10 mouse cellular contexts compared by ENCODE assay signal in the genomic region with DNA sequence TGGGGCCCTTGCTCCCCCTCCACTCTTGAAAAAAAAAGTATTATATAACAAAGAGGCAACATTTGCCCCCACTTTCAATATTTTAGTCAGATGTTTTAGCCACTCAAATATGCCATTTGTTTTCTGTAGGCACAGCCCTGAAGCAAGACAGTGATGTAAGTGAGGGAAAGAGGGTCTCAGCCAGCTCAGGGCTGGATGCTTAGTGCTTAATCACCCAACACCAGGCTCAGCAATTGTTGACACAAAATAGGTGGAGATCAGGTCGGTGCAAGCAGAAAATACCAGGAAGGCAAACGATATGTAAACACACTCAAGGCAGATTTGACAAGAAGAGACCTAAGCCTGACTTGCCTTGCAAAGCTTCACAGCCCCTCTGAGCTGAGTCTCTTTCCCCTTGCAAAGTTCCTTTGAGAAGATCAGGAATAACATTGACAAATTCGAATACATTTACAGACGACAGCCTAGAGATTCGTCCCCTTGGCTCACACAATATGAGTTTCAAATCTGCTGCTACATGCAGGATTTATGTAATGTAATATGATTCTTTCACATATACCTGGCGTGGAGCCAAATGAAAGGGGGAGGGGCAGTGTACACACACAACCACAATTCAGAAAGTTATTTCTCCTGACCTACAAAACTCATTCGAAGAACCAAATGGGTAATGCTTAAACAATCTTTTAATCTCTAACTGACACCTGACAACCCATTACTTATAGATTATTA.
DNase-seq lines count a peak whose midpoint lies in the region; ATAC-seq and TF ChIP-seq lines count a peak whose summit lies in the region.
"Had no signal": no experiment of that assay in that cellular context is flagged by ENCODE, and none has a peak within 500 bp of the region (broad histone marks: within the 10 kb centered on the region; RNA-seq: fewer than 3 reads in every experiment).

No protein-coding gene starts in this region.

- H3K4me1 ChIP-seq in heart, embryonic 12.5 days (replicated peaks), result peaks cover 33% of the 10 kb centered on the region
- peaks cover 34% of the 10 kb centered on the region for H3K4me1 ChIP-seq in liver, embryonic 12.5 days
- peaks cover 8% of the 10 kb centered on the region for H3K4me1 ChIP-seq in liver, postnatal 0 days (ENCODE audit: insufficient read depth)
- H3K4me1 ChIP-seq in embryonic facial prominence, embryonic 12.5 days, result peaks cover 20% of the 10 kb centered on the region

- WGBS in heart, embryonic 12.5 days, result 47% methylated on average over 7 of the region's 7 CpGs
- 39% methylated on average over 7 of the region's 7 CpGs for WGBS in liver, embryonic 12.5 days (ENCODE audit: insufficient replicate concordance)
- whole genome bisulfite sequencing in liver, postnatal 0 days (ENCODE audit: insufficient replicate concordance), result 24% methylated on average over 7 of the region's 7 CpGs
- 29% methylated on average over 7 of the region's 7 CpGs for WGBS in embryonic facial prominence, embryonic 12.5 days

- H3K9me3 ChIP-seq in heart, embryonic 12.5 days (replicated peaks), result no peaks in the 10 kb centered on the region
- H3K9me3 ChIP-seq in liver, embryonic 12.5 days (replicated peaks), result no peaks in the 10 kb centered on the region
- H3K9me3 ChIP-seq in liver, postnatal 0 days (ENCODE audit: low read length), result no peaks in the 10 kb centered on the region
- H3K9me3 ChIP-seq in embryonic facial prominence, embryonic 12.5 days, result no peaks in the 10 kb centered on the region
- H3K9me3 ChIP-seq: liver, embryonic 15.5 days had no signal

- H3K4me3 ChIP-seq in heart, embryonic 12.5 days, result no peak overlapping the region
- no peak overlapping the region for H3K4me3 ChIP-seq in liver, embryonic 12.5 days
- no peak overlapping the region for H3K4me3 ChIP-seq in liver, postnatal 0 days (ENCODE audit: low read depth, low read length)
- no peak overlapping the region for H3K4me3 ChIP-seq in embryonic facial prominence, embryonic 12.5 days
- H3K4me3 ChIP-seq: liver, embryonic 15.5 days had no signal

- H3K27me3 ChIP-seq in heart, embryonic 12.5 days (replicated peaks), result no peaks in the 10 kb centered on the region
- H3K27me3 ChIP-seq in liver, embryonic 12.5 days (replicated peaks), result no peaks in the 10 kb centered on the region
- H3K27me3 ChIP-seq in liver, postnatal 0 days (ENCODE audit: insufficient read depth, low read length), result no peaks in the 10 kb centered on the region
- H3K27me3 ChIP-seq in embryonic facial prominence, embryonic 12.5 days, result no peaks in the 10 kb centered on the region
- H3K27me3 ChIP-seq: liver, embryonic 15.5 days had no signal

- H3K9ac ChIP-seq in heart, embryonic 12.5 days, result 0 out of 2 replicates have a peak overlapping the region, but pooled peaks have one; percentile 28
- no peak overlapping the region for H3K9ac ChIP-seq in liver, embryonic 12.5 days
- no peak overlapping the region for H3K9ac ChIP-seq in liver, postnatal 0 days (replicated peaks)
- H3K9ac ChIP-seq in embryonic facial prominence, embryonic 12.5 days, result no peak overlapping the region
- H3K9ac ChIP-seq: liver, embryonic 15.5 days had no signal

- DNase-seq in heart, adult 8-10 months (ENCODE audit: low spot score), result no peak
- DNase-seq in liver, postnatal 0 days, result no peak
- DNase-seq in layer of hippocampus, adult 18-20 months (ENCODE audit: low spot score in 2 of 2), result no peak
- no peak for DNase-seq in gastrocnemius, adult 18-20 months (ENCODE audit: low spot score)
- DNase-seq: adrenal gland, postnatal 25 days had no signal

- H3K4me2 ChIP-seq in heart, embryonic 12.5 days, result no peak overlapping the region
- H3K4me2 ChIP-seq in liver, embryonic 12.5 days, result no peak overlapping the region
- no peak overlapping the region for H3K4me2 ChIP-seq in liver, postnatal 0 days (ENCODE audit: low read depth, low read length)
- no peak overlapping the region for H3K4me2 ChIP-seq in embryonic facial prominence, embryonic 12.5 days (replicated peaks)
- H3K4me2 ChIP-seq: liver, embryonic 15.5 days had no signal

- peak overlapping the region; percentile 43; the same call in 1 of the 2 replicates for H3K27ac ChIP-seq in heart, embryonic 12.5 days (ENCODE audit: poor library complexity, severe bottlenecking)
- H3K27ac ChIP-seq in liver, embryonic 12.5 days, result peak overlapping the region; percentile 11; the same call in 1 of the 2 replicates
- no peak overlapping the region for H3K27ac ChIP-seq in liver, postnatal 0 days (ENCODE audit: low read depth)
- H3K27ac ChIP-seq in embryonic facial prominence, embryonic 12.5 days, result peak overlapping the region; percentile 26; the same call in 1 of the 2 replicates
- H3K27ac ChIP-seq: liver, embryonic 15.5 days had no signal

- ATAC-seq in heart, embryonic 12.5 days (ENCODE audit: insufficient number of reproducible peaks, low FRiP score), result 0 out of 2 replicates have a peak, but pooled peaks have one; percentile 18
- ATAC-seq in liver, embryonic 12.5 days, result no peak
- no peak for ATAC-seq in liver, postnatal 0 days
- no peak for ATAC-seq in embryonic facial prominence, embryonic 12.5 days (ENCODE audit: insufficient number of reproducible peaks, insufficient read depth, low FRiP score, low TSS enrichment)
- peak; percentile 40; the same call in 1 of the 2 replicates for ATAC-seq in megakaryocyte progenitor cell, adult 5-6 weeks (replicated peaks; ENCODE audit: poor library complexity)

- no peak for TF ChIP-seq EP300 in liver, postnatal 0 days (IDR thresholded peaks at IDR 0.05; ENCODE audit: low read depth)

- H3K36me3 ChIP-seq in heart, embryonic 12.5 days, result no peaks in the 10 kb centered on the region
- no peaks in the 10 kb centered on the region for H3K36me3 ChIP-seq in liver, embryonic 12.5 days
- no peaks in the 10 kb centered on the region for H3K36me3 ChIP-seq in liver, postnatal 0 days (replicated peaks; ENCODE audit: insufficient read depth, low read length)
- H3K36me3 ChIP-seq in embryonic facial prominence, embryonic 12.5 days, result no peaks in the 10 kb centered on the region; the same call in none of the 2 replicates
- H3K36me3 ChIP-seq: liver, embryonic 15.5 days had no signal

- TF ChIP-seq CTCF in liver, postnatal 0 days (IDR thresholded peaks at IDR 0.05; ENCODE audit: low read depth), result no peak

Comparison
In these comparisons a context has a peak if more than half of its experiments do, and no peak if none do; other contexts are left out.
1. ATAC-seq: peak in heart, embryonic 12.5 days (single experiment) and megakaryocyte progenitor cell, adult 5-6 weeks (single experiment); none in liver, embryonic 12.5 days (single experiment), liver, postnatal 0 days (single experiment) and embryonic facial prominence, embryonic 12.5 days (single experiment).